Mouse (Mus musculus) forebrain, postnatal 0 days (tissue): ENCODE measurements around the gene Kcnk2. TPM values are rescaled to one million over a fixed set of nuclear protein-coding genes. Genes with fewer than 3 reads are reported as not detected.
A peak's percentile ranks its signal among the peaks of the same experiment; 100 is the strongest.

Source experiments
- ATAC-seq: fragments of 200-750 bp; cut with Nextera tagmentation; 2 replicates; pipeline ENCODE4 v1.8.0; 2017; ENCODE audit warnings: mild to moderate bottlenecking, moderate library complexity
- DNase-seq: peaks from one replicate; pipeline ENCODE4 v3.0.0-alpha.2; 2015
- H3K27ac ChIP-seq: fragments of 300-500 bp; sonication (generic); 2 replicates; pipeline ENCODE4 v1.5.1; 2014; ENCODE audit warnings: low read depth, mild to moderate bottlenecking, antibody characterized with exemption, low read length, moderate library complexity, mixed read lengths
- H3K27me3 ChIP-seq: fragments of 300-500 bp; sonication (generic); 2 replicates; pipeline ENCODE4 v1.6.1; 2014; ENCODE audit warnings: mild to moderate bottlenecking, low read length, mixed read lengths; ENCODE audit not compliant: insufficient read depth
- H3K36me3 ChIP-seq: fragments of 300-500 bp; sonication (generic); 2 replicates; pipeline ENCODE4 v1.6.1; 2014; ENCODE audit warnings: mild to moderate bottlenecking, moderate library complexity; ENCODE audit not compliant: insufficient read depth
- H3K4me1 ChIP-seq: fragments of 300-500 bp; sonication (generic); 2 replicates; pipeline ENCODE4 v1.6.1; 2014; ENCODE audit warnings: antibody characterized with exemption; ENCODE audit not compliant: insufficient read depth
- H3K4me2 ChIP-seq: fragments of 300-500 bp; sonication (generic); 2 replicates; pipeline ENCODE4 v1.6.1; 2014; ENCODE audit warnings: low read depth, mild to moderate bottlenecking, moderate library complexity
- H3K4me3 ChIP-seq: fragments of 300-500 bp; sonication (generic); 2 replicates; pipeline ENCODE4 v1.5.1; 2014; ENCODE audit warnings: low read depth, low read length, mixed read lengths
- H3K9ac ChIP-seq: fragments of 300-500 bp; sonication (generic); 2 replicates; pipeline ENCODE4 v1.6.1; 2014; ENCODE audit warnings: mild to moderate bottlenecking
- H3K9me3 ChIP-seq: fragments of 300-500 bp; sonication (generic); 2 replicates; pipeline ENCODE4 v1.6.1; 2016; ENCODE audit warnings: low read length
- CTCF ChIP-seq: sonication (generic); IDR thresholded peaks from 2 replicates; pipeline ENCODE4 v1.5.1; 2016; ENCODE audit warnings: antibody characterized with exemption, control low read depth, low read depth
- WGBS: fragments of 180-500 bp; shearing (Covaris S2); extraction: QIAGEN DNeasy Blood & Tissue Kit; methylation state at CpG from one replicate; pipeline ENCODE4 v1.1.7; 2014; 5-methylcytosine and 5-hydroxymethylcytosine counted together
- polyA plus RNA-seq: library from polyadenylated mRNA; unstranded; fragments of >200 nt; fragmentation: Nextera tagmentation; extraction: Ambion mirVana; gene quantifications from 2 replicates; pipeline ENCODE4 v1.2.1, GENCODE M21; 2015
- total RNA-seq: library from RNA; depleted of rRNA; stranded (reverse); fragments of >200 nt; gene quantifications from 2 replicates; pipeline ENCODE4 v1.2.3, GENCODE M21; 2014

Kcnk2 gene
- total and polyA plus RNA-seq, 2 experiments from 2014 or later: 20.9 to 22.0 TPM

DNA sequence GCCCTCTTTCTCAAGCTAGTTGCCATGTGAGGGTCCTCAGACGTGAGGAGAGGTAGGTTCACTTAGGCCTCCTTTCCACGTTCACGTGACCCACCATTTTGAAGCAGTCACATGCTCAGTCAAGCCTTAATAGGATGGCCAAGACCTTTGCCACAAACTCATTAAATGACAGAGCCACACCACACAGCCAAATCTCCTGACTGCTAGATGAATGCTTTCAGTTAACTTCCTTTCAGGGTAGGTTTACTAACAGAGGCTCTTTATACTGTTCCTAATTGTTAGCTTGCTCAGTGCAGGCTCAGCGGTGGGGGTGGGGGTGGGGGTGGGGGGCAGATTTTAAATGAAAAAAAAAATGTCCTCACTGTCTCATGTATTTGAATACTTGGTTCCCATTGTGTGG, 206.3 kb downstream of the Kcnk2 start:
- WGBS: 34% methylated on average over 4 of the region's 4 CpGs
- Histone ChIP-seq H3K4me3 (no peak overlapping the region), H3K4me2 (no peak overlapping the region), H3K9me3 (no peaks in the 10 kb centered on the region), H3K27ac (no peak overlapping the region), H3K27me3 (no peaks in the 10 kb centered on the region), H3K4me1 (no peaks in the 10 kb centered on the region), H3K36me3 (no peaks in the 10 kb centered on the region), H3K9ac (no peak overlapping the region)
- TF ChIP-seq CTCF: no peak
- no peak for DNase-seq
- peak; percentile 64; the same call in 1 of the 2 replicates for ATAC-seq

DNA sequence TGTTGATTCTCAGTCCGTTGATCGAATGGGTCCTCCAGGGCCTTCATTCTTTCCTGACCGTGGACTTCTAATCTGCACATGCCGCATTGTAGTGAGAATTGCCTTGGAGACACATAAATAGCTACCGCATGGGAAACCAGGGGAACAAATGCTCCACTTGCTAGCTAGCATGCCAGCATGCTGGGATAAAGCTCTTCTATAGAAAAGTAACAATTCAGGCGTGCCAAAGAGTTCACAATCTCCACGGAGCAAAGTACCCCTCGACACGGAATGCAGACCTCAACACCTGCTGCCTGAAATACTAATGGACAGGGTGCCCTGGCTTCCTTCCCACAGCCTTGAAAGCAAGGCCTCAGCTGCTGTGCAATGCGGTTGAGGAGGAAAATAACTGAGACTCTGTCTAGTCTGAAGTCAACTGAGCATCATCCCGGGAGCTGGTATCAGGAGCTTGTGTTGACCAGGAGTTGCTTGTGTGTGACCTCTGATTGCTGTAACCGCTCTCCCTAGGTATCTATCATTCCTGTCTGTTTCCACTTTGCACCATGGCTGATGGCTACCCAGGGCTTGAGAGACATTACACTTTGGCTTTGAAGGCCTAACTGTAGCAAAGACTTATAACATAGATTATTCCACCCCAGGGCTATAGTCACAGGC, 214.2 kb downstream of the Kcnk2 start:
- Histone ChIP-seq H3K9ac (no peak overlapping the region), H3K27me3 (no peaks in the 10 kb centered on the region), H3K36me3 (no peaks in the 10 kb centered on the region), H3K9me3 (no peaks in the 10 kb centered on the region), H3K27ac (no peak overlapping the region; the same call in 1 of the 2 replicates), H3K4me2 (no peak overlapping the region), H3K4me1 (0 out of 2 replicates have a peak, but pooled peaks cover 10% of the 10 kb centered on the region), H3K4me3 (no peak overlapping the region)
- ATAC-seq: peak; percentile 87
- 14% methylated on average over 12 of the region's 12 CpGs for WGBS
- DNase-seq: peak; percentile 77
- TF ChIP-seq CTCF: no peak

DNA sequence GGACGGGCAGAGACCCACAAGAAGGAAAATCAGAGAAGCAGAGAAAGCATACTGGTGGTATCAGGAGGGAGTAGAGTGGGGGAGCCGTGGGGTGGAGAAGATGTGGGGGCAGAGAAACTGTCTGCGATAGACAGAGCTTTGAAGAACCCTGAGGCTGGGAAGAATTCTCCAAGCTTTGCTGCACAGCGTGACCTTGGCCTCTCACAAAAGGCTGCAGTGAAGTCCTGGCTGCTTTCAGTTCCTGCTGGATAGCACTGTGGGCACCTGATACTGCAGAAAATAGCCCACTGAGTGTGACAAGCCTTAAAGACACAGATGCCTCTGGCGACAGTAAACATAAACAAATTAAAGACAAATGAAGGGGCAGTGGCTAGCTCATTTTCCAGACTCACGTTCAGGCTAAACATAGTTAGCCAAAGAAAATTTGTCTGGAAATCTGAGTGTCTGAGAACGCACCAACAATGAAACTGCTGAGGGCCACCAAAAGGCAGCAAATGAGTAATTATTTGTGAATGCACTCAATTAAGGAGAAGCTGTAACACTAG, 216.8 kb downstream of the Kcnk2 start:
- no peaks in the 10 kb centered on the region for H3K36me3 ChIP-seq
- 13% methylated on average over 7 of the region's 7 CpGs for WGBS
- DNase-seq (peak; percentile 10), ATAC-seq (peak; percentile 42)
- H3K4me1 ChIP-seq: 0 out of 2 replicates have a peak, but pooled peaks cover 10% of the 10 kb centered on the region
- H3K4me2 ChIP-seq: no peak overlapping the region
- H3K9me3 ChIP-seq: no peaks in the 10 kb centered on the region
- H3K9ac ChIP-seq: no peak overlapping the region
- no peak overlapping the region for H3K4me3 ChIP-seq
- no peak overlapping the region for H3K27ac ChIP-seq
- TF ChIP-seq CTCF: no peak
- no peaks in the 10 kb centered on the region for H3K27me3 ChIP-seq

DNA sequence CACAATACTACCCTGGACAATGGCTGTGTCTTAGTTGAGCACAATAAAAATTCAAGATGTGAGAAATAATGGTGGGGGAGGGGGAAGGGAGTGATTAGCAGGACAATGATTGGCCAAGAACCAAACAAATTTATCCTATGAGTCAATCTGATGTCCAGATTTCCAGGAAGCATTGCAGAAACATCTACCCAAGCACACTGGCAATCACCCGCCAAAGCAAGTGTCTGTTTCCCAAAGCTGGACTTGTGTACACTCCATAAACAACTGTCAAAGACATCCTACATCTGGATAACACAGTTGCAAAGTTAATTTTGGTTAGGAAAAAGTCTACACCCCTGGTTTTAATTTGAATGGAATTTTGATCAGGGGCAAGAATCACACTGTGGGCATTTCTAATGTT, 224.3 kb downstream of the Kcnk2 start:
- H3K4me3 ChIP-seq: no peak overlapping the region
- H3K4me1 ChIP-seq: no peaks in the 10 kb centered on the region
- H3K36me3 ChIP-seq: no peaks in the 10 kb centered on the region
- no peaks in the 10 kb centered on the region for H3K9me3 ChIP-seq
- DNase-seq: no peak
- H3K27me3 ChIP-seq: no peaks in the 10 kb centered on the region
- no peak overlapping the region for H3K27ac ChIP-seq
- 95% methylated on average over 1 of the region's 1 CpGs for WGBS
- ATAC-seq: no peak
- TF ChIP-seq CTCF: no peak
- no peak overlapping the region for H3K9ac ChIP-seq
- no peak overlapping the region for H3K4me2 ChIP-seq

DNA sequence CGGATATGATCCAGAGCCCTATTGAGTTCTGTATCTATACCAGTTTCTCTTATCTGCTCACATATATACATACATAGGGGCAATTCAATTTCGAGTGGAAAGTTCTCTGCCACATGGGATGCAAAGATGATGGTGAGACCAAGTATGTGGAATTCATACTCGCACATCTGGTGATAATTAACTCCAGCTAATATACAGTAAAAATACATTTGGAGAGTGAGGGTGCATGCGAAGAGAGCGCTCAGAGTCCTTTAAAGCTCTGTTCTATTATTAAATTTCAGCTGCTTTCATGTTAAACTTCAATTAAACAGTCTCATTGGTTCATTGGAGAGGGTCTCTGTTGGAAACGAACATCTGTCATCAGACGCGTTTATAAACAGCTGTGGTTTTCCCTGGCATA, 228.6 kb downstream of the Kcnk2 start:
- H3K4me2 ChIP-seq: no peak overlapping the region
- DNase-seq (no peak), ATAC-seq (no peak)

DNA sequence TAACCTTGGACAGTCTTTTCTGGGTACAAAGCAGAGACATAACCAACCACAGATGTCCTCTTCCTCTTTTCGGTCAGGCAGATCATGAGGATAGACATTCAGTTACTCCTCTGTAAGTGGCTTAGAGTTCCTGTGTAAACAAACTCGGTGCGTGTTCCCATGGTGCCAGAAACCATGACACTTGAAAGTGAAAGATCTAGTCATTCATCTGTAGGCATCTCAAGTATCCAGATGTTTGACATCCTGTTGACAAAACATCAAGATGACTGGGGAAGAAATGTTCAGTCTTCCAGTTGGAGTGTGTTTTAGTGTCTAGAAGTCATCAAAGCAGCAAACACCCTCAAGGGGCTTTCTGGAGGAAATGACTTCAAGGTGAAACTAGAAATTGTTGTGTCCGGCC, 230.9 kb downstream of the Kcnk2 start:
- DNase-seq: no peak
- Histone ChIP-seq H3K27ac (no peak overlapping the region), H3K27me3 (no peaks in the 10 kb centered on the region), H3K36me3 (no peaks in the 10 kb centered on the region), H3K4me3 (no peak overlapping the region), H3K9ac (no peak overlapping the region), H3K9me3 (no peaks in the 10 kb centered on the region), H3K4me2 (no peak overlapping the region), H3K4me1 (no peaks in the 10 kb centered on the region)
- no peak for ATAC-seq
- TF ChIP-seq CTCF: no peak
- 87% methylated on average over 4 of the region's 4 CpGs for WGBS

More for the DNA sequence above, 228.6 kb downstream of the Kcnk2 start:
- no peaks in the 10 kb centered on the region for H3K36me3 ChIP-seq
- no peak overlapping the region for H3K4me3 ChIP-seq
- no peak overlapping the region for H3K27ac ChIP-seq
- TF ChIP-seq CTCF: no peak
- 77% methylated on average over 8 of the region's 8 CpGs for WGBS
- no peaks in the 10 kb centered on the region for H3K9me3 ChIP-seq
- no peaks in the 10 kb centered on the region for H3K27me3 ChIP-seq
- no peaks in the 10 kb centered on the region for H3K4me1 ChIP-seq
- no peak overlapping the region for H3K9ac ChIP-seq

DNA sequence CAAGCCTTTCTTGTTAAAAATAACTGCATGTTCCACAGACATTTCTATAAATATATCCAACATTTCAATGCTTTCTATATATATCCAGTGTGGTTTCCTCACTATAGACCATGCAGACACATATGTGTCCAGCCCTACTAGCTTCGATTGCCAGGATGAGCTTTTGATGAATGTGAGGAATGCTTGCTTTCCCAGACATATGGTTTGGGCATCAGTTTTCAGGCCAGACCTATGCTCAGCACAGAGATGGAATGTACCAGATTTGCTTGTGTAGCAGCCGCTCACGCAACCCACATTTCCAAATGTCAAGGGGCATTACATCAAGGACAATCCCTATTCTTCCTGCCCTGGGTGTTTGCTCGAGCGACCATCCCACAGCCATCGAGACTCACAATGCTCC, 236.3 kb downstream of the Kcnk2 start:
- peak; percentile 27 for DNase-seq

More for the DNA sequence above, 236.3 kb downstream of the Kcnk2 start:
- peak; percentile 70 for ATAC-seq
- WGBS: 81% methylated on average over 6 of the region's 6 CpGs
- Histone ChIP-seq H3K36me3 (no peaks in the 10 kb centered on the region), H3K4me3 (no peak overlapping the region), H3K9me3 (no peaks in the 10 kb centered on the region), H3K27me3 (no peaks in the 10 kb centered on the region), H3K27ac (no peak overlapping the region), H3K9ac (no peak overlapping the region), H3K4me2 (no peak overlapping the region), H3K4me1 (peaks cover 3% of the 10 kb centered on the region; the same call in 1 of the 2 replicates)
- TF ChIP-seq CTCF: no peak
